Mouse (Mus musculus): ENCODE data around the gene Fitm1. TPM values are rescaled to one million over a fixed set of nuclear protein-coding genes. Genes with fewer than 3 reads are reported as not detected.

Gene Fitm1
- total and polyA plus RNA-seq, 3 experiments: 0.07 TPM; not detected in 2

DNA sequence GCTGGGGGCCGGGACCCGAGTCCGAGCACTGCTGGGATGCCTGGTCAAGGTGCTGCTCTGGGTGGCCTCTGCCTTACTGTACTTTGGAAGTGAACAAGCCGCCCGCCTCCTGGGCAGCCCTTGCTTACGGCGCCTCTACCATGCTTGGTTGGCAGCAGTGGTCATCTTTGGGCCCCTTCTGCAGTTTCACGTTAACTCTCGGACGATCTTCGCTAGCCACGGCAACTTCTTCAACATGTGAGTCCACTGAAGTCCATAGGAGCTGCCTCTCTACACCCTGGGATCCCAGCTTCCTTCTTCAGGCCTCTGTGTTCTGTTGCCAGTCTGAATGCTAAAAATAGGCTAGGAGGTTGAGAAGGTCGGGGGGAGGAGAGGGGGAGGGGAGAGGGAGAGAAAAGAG, 294 bp downstream of the Fitm1 start:
- no peak overlapping the region for H3K27ac ChIP-seq (ENCODE audit: control insufficient read depth, low read depth, low read length)
- no peaks in the 10 kb centered on the region for H3K9me3 ChIP-seq (replicated peaks; ENCODE audit: insufficient read depth, low read length)
- DNase-seq (ENCODE audit: low read depth, low spot score): no peak
- peaks cover 4 to 16% of the 10 kb centered on the region in 2 experiments for H3K4me1 ChIP-seq (ENCODE audit: control insufficient read depth in 1 of 2, insufficient read depth in 2 of 2, low read length in 2 of 2)
- no peak overlapping the region for H3K4me3 ChIP-seq (ENCODE audit: control insufficient read depth in 1 of 2, insufficient read depth in 1 of 2, low read depth in 2 of 2, low read length in 2 of 2)
- H3K79me2 ChIP-seq (ENCODE audit: control insufficient read depth, insufficient read depth, low read length, poor library complexity): peaks cover 4% of the 10 kb centered on the region
- TF ChIP-seq MAZ (IDR thresholded peaks at IDR 0.05; ENCODE audit: low read depth, low read length) (no peak), GABPA (IDR thresholded peaks at IDR 0.05; ENCODE audit: low read depth, low read length) (no peak), TAL1 (IDR thresholded peaks at IDR 0.05; ENCODE audit: low read length) (no peak), MAX (IDR thresholded peaks at IDR 0.05; ENCODE audit: low read length) (no peak), CHD2 (IDR thresholded peaks at IDR 0.05; ENCODE audit: low read length) (no peak), HCFC1 (IDR thresholded peaks at IDR 0.05; ENCODE audit: low read depth, low read length) (no peak), ZC3H11A (IDR thresholded peaks at IDR 0.05; ENCODE audit: low read depth, low read length) (no peak), MXI1 (IDR thresholded peaks at IDR 0.05; ENCODE audit: low read depth, low read length) (no peak), TCF12 (IDR thresholded peaks at IDR 0.05; ENCODE audit: low read depth, low read length) (no peak), RCOR1 (IDR thresholded peaks at IDR 0.05; ENCODE audit: low read depth, low read length) (no peak), BHLHE40 (IDR thresholded peaks at IDR 0.05; ENCODE audit: borderline replicate concordance, low read depth, low read length) (no peak), CTCF (IDR thresholded peaks at IDR 0.05 in 2 of 3, conservative IDR thresholded peaks at IDR 0.05 in 1 of 3; ENCODE audit: control insufficient read depth in 1 of 3, insufficient read depth in 1 of 3, low read depth in 2 of 3, low read length in 3 of 3, poor library complexity in 1 of 3, severe bottlenecking in 1 of 3) (no peak), ZKSCAN1 (IDR thresholded peaks at IDR 0.05; ENCODE audit: low read depth, low read length) (no peak), ZNF384 (IDR thresholded peaks at IDR 0.05; ENCODE audit: low read depth, low read length) (no peak), ELF1 (IDR thresholded peaks at IDR 0.05; ENCODE audit: low read depth, low read length) (no peak), KAT2A (conservative IDR thresholded peaks at IDR 0.05; ENCODE audit: low read depth, low read length) (no peak)
- no peak overlapping the region for H3K9ac ChIP-seq (ENCODE audit: control insufficient read depth, low read depth, low read length, poor library complexity, severe bottlenecking)
- H3K27me3 ChIP-seq (ENCODE audit: control insufficient read depth in 1 of 2, insufficient read depth in 2 of 2, low read length in 2 of 2): no peaks in the 10 kb centered on the region
- H3K36me3 ChIP-seq (ENCODE audit: control insufficient read depth in 1 of 2, insufficient read depth in 2 of 2, low read length in 2 of 2): peaks cover 0 to 7% of the 10 kb centered on the region in 2 experiments; a peak in 2 of 4 replicates

DNA sequence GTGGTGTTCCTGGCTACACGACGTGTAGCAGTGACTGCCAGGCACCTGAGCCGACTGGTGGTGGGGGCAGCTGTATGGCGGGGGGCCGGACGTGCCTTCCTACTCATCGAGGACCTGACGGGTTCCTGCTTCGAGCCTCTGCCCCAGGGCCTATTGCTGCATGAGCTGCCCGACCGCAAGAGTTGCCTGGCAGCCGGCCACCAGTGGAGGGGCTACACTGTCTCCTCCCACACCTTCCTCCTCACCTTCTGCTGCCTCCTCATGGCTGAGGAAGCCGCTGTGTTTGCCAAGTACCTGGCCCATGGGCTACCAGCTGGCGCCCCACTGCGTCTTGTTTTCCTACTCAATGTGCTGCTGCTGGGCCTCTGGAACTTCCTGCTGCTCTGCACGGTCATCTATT, 959 bp downstream of the Fitm1 start:
- TF ChIP-seq GATA1 (IDR thresholded peaks at IDR 0.05; ENCODE audit: low read depth, low read length) (no peak), SMC3 (IDR thresholded peaks at IDR 0.05; ENCODE audit: low read depth, low read length) (no peak), UBTF (IDR thresholded peaks at IDR 0.05; ENCODE audit: borderline replicate concordance, insufficient read depth, low read depth, low read length) (no peak), TBP (IDR thresholded peaks at IDR 0.05; ENCODE audit: low read depth, low read length) (no peak), MEF2A (IDR thresholded peaks at IDR 0.05; ENCODE audit: extremely low read depth, insufficient replicate concordance, low read depth, low read length, poor library complexity, severe bottlenecking) (no peak), CHD2 (IDR thresholded peaks at IDR 0.05; ENCODE audit: low read length) (no peak), NRF1 (IDR thresholded peaks at IDR 0.05; ENCODE audit: insufficient read depth, low read depth, low read length, poor library complexity, severe bottlenecking) (no peak), MYC (IDR thresholded peaks at IDR 0.05; ENCODE audit: low read depth, low read length) (no peak), POLR2AphosphoS5 (IDR thresholded peaks at IDR 0.05; ENCODE audit: borderline replicate concordance, low read depth, low read length) (no peak), CTCF (IDR thresholded peaks at IDR 0.05 in 2 of 3, conservative IDR thresholded peaks at IDR 0.05 in 1 of 3; ENCODE audit: control insufficient read depth in 1 of 3, insufficient read depth in 1 of 3, low read depth in 2 of 3, low read length in 3 of 3, poor library complexity in 1 of 3, severe bottlenecking in 1 of 3) (no peak), MXI1 (IDR thresholded peaks at IDR 0.05; ENCODE audit: low read depth, low read length) (no peak), HCFC1 (IDR thresholded peaks at IDR 0.05; ENCODE audit: low read depth, low read length) (no peak), MAFK (IDR thresholded peaks at IDR 0.05; ENCODE audit: borderline replicate concordance, low read depth, low read length) (no peak), POLR2A (IDR thresholded peaks at IDR 0.05; ENCODE audit: control insufficient read depth in 1 of 2, insufficient read depth in 1 of 2, low read depth in 1 of 2, low read length in 2 of 2, poor library complexity in 1 of 2) (no peak)
- no peak for DNase-seq (ENCODE audit: low read depth, low spot score)
- H3K79me2 ChIP-seq (ENCODE audit: control insufficient read depth, insufficient read depth, low read length, poor library complexity): peaks cover 4% of the 10 kb centered on the region

More for the DNA sequence above, 959 bp downstream of the Fitm1 start:
- Histone ChIP-seq H3K36me3 (ENCODE audit: control insufficient read depth in 1 of 2, insufficient read depth in 2 of 2, low read length in 2 of 2) (peaks cover 0 to 5% of the 10 kb centered on the region in 2 experiments; a peak in 2 of 4 replicates), H3K4me3 (ENCODE audit: control insufficient read depth in 1 of 2, insufficient read depth in 1 of 2, low read depth in 2 of 2, low read length in 2 of 2) (no peak overlapping the region), H3K9ac (ENCODE audit: control insufficient read depth, low read depth, low read length, poor library complexity, severe bottlenecking) (no peak overlapping the region), H3K4me1 (ENCODE audit: control insufficient read depth in 1 of 2, insufficient read depth in 2 of 2, low read length in 2 of 2) (peaks cover 3 to 11% of the 10 kb centered on the region in 2 experiments; a peak in 3 of 4 replicates), H3K27ac (ENCODE audit: control insufficient read depth, low read depth, low read length) (no peak overlapping the region), H3K27me3 (ENCODE audit: control insufficient read depth in 1 of 2, insufficient read depth in 2 of 2, low read length in 2 of 2) (no peaks in the 10 kb centered on the region), H3K9me3 (replicated peaks; ENCODE audit: insufficient read depth, low read length) (no peaks in the 10 kb centered on the region)

Data from MEL (cell line).